Mouse (Mus musculus) liver, embryonic 11.5 days (tissue): Measurements from ENCODE around the gene Ndufaf7. TPM values are rescaled to one million over a fixed set of nuclear protein-coding genes. Genes with fewer than 3 reads are reported as not detected.

Experiments used
- ATAC-seq: fragments of 200-750 bp; cut with Nextera tagmentation; replicated peaks from 2 replicates; pipeline ENCODE4 v1.8.0; 2017; ENCODE audit warnings: moderate number of reproducible peaks, mild to moderate bottlenecking, moderate TSS enrichment, moderate library complexity; ENCODE audit not compliant: low FRiP score
- DNase-seq: peaks from one replicate; pipeline ENCODE4 v3.0.0-alpha.2; 2017; ENCODE audit warnings: low spot score
- H3K27ac ChIP-seq: fragments of 300-500 bp; sonication (generic); 2 replicates; pipeline ENCODE4 v1.5.1; 2014; ENCODE audit warnings: mild to moderate bottlenecking, low read depth, low read length, control low read depth
- H3K27me3 ChIP-seq: fragments of 300-500 bp; sonication (generic); replicated peaks from 2 replicates; pipeline ENCODE4 v1.6.1; 2014; ENCODE audit warnings: low read length, mixed read lengths; ENCODE audit not compliant: control insufficient read depth, insufficient read depth
- H3K36me3 ChIP-seq: fragments of 300-500 bp; sonication (generic); 2 replicates; pipeline ENCODE4 v1.6.1; 2014; ENCODE audit warnings: mild to moderate bottlenecking, low read length, moderate library complexity, mixed read lengths; ENCODE audit not compliant: control insufficient read depth, insufficient read depth
- H3K4me1 ChIP-seq: fragments of 300-500 bp; sonication (generic); replicated peaks from 2 replicates; pipeline ENCODE4 v1.6.1; 2014; ENCODE audit warnings: low read length, mixed read lengths; ENCODE audit not compliant: control insufficient read depth, insufficient read depth
- H3K4me2 ChIP-seq: fragments of 300-500 bp; sonication (generic); 2 replicates; pipeline ENCODE4 v1.6.1; 2014; ENCODE audit warnings: mild to moderate bottlenecking, control low read depth, moderate library complexity
- H3K4me3 ChIP-seq: fragments of 300-500 bp; sonication (generic); 2 replicates; pipeline ENCODE4 v1.5.1; 2014; ENCODE audit warnings: low read depth, low read length, control low read depth
- H3K9ac ChIP-seq: fragments of 300-500 bp; sonication (generic); 2 replicates; pipeline ENCODE4 v1.6.1; 2014; ENCODE audit warnings: low read depth, low read length, control low read depth
- H3K9me3 ChIP-seq: fragments of 300-500 bp; sonication (generic); 2 replicates; pipeline ENCODE4 v1.6.1; 2016; ENCODE audit warnings: low read length, inconsistent platforms, mixed read lengths; ENCODE audit not compliant: control insufficient read depth
- WGBS: fragments of 180-500 bp; shearing (Covaris S2); extraction: QIAGEN DNeasy Blood & Tissue Kit; methylation state at CpG from one replicate; pipeline ENCODE4 v1.1.7; 2014; 5-methylcytosine and 5-hydroxymethylcytosine counted together
- polyA plus RNA-seq: library from polyadenylated mRNA; unstranded; fragments of >200 nt; fragmentation: Nextera tagmentation; extraction: Ambion mirVana; gene quantifications from 2 replicates; pipeline ENCODE4 v1.2.1, GENCODE M21; 2014

Gene Ndufaf7
- polyA plus RNA-seq: 58.0 and 67.3 TPM in 2 replicates

DNA sequence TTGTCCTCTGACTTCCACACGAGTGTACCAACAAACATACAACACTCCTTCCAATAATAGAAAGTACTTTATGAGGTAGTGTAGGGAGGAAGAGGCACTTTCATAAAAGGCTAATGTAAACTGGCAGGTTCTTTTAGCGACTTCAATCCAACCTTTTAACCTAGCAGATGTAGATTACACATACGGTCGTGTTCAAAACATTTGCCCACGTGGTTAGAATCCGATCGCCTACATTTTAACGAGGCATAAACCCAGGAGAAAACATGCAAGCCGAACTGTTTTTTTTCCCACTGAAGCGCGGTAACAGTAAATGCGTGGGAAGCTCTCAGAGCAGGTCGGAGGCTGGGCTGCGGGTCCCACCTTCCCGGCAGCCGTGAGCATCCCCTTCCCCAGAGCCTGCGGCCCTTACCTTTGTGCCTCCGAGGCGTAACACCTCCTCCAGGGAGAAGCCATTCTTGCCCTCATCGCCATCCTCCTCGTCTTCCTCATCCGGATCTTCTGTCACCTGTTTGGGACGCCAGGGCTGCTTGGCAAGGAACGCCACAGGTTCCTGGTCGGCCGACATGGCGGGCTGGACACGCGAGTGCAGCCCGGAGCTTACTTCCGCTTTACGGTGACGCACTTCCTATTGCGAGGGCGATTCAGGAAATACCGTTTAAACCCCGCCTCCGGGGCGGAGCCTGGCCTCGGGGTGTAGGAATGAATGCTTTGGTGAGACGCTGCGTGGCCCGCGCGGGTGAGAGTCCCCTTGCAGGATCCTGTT is at the start of gene Ndufaf7, which contains the start of gene Cebpz:
Gene Ndufaf7 (plus strand): TSS at position 671 of the 763 bp plus-strand sequence.
Gene Cebpz (minus strand): TSS at position 601 of the 763 bp plus-strand sequence.
- Histone ChIP-seq H3K4me1 (peaks cover 12% of the 10 kb centered on the region), H3K9me3 (no peaks in the 10 kb centered on the region), H3K27ac (peak within 1 kb of the TSS; percentile 13; the same call in 1 of the 2 replicates), H3K4me2 (peak within 1 kb of the TSS; percentile 93), H3K27me3 (no peaks in the 10 kb centered on the region), H3K36me3 (peaks cover 34% of the 10 kb centered on the region), H3K4me3 (peak within 1 kb of the TSS; percentile 90), H3K9ac (peak within 1 kb of the TSS; percentile 82)
- ATAC-seq (peak; percentile 99), DNase-seq (peak; percentile 96)
- WGBS: under 1% methylated on average over 45 of the region's 45 CpGs

DNA sequence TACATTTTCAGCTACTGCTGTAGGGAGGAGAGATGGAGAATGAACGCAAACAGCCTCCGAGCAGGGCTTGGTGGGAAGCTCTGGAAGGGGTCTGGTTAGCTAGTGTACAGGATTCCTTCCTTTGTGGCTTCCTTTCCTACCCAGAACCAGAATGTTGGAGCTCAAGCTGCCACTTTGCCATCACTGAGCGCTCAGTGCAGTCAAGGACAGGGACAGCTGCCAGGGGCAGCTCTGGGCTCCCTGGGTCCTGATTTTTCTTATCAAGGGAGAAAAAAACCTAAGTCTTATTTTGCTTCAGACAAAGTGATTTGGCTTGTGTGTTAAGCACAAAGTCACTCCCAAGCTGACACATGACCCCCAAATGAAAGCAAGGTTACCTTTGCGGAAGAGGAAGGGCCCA is 48.4 kb upstream of the Ndufaf7 start:
- WGBS: 71% methylated on average over 4 of the region's 4 CpGs
- Histone ChIP-seq H3K4me2 (no peak overlapping the region), H3K27me3 (no peaks in the 10 kb centered on the region), H3K4me1 (no peaks in the 10 kb centered on the region), H3K9me3 (no peaks in the 10 kb centered on the region), H3K36me3 (no peaks in the 10 kb centered on the region), H3K4me3 (no peak overlapping the region), H3K9ac (no peak overlapping the region), H3K27ac (no peak overlapping the region)
- ATAC-seq (no peak), DNase-seq (no peak)

DNA sequence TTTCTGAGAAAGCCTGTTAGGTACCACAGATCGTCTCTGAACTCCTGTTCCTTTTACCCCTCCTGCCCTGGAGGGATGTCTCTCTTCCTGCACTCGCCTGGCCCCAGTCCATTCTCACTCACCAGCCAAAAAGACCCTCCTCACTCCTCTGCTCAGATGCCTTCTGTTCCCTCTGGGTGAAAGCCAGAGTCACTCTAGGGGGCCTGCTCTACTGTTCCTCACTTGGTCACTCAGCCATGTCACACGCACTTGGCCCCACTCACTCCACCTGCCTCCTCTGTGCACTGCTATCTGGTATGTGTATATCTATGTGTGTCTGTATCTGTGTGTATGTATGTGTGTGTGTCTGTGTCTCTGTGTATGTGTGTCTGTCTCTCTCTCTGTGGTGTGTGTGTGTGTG is 47.8 kb upstream of the Ndufaf7 start:
- H3K4me2 ChIP-seq: no peak overlapping the region
- H3K27me3 ChIP-seq: no peaks in the 10 kb centered on the region
- H3K9ac ChIP-seq: no peak overlapping the region
- WGBS: 43% methylated on average over 3 of the region's 3 CpGs
- H3K4me1 ChIP-seq: no peaks in the 10 kb centered on the region
- H3K4me3 ChIP-seq: no peak overlapping the region
- ATAC-seq (no peak), DNase-seq (no peak)
- no peaks in the 10 kb centered on the region for H3K9me3 ChIP-seq
- no peaks in the 10 kb centered on the region for H3K36me3 ChIP-seq
- H3K27ac ChIP-seq: no peak overlapping the region

DNA sequence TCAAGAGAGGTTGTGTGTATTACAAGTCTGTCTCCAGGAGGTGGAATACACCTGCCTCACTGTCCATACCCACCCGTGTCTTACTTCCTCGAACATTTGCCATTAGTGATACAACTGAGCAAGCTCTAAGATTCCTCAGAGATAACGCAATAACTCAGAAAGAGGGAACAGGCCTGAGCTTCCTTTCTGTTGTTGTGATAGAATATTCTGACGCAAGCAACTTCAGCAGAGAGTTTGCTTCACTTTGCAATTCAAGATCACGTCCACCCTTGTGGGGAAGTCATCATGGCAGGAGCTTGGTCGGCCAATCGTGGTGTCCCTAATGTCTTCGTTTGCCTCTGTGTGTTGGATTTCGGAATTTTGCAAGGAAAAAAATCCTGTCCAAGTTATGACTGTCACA is 45.9 kb upstream of the Ndufaf7 start:
- Histone ChIP-seq H3K27me3 (no peaks in the 10 kb centered on the region), H3K36me3 (no peaks in the 10 kb centered on the region), H3K9ac (no peak overlapping the region), H3K4me1 (no peaks in the 10 kb centered on the region), H3K27ac (no peak overlapping the region), H3K4me2 (no peak overlapping the region), H3K4me3 (no peak overlapping the region), H3K9me3 (no peaks in the 10 kb centered on the region)
- no peak for ATAC-seq
- WGBS: 74% methylated on average over 9 of the region's 9 CpGs
- DNase-seq: no peak

DNA sequence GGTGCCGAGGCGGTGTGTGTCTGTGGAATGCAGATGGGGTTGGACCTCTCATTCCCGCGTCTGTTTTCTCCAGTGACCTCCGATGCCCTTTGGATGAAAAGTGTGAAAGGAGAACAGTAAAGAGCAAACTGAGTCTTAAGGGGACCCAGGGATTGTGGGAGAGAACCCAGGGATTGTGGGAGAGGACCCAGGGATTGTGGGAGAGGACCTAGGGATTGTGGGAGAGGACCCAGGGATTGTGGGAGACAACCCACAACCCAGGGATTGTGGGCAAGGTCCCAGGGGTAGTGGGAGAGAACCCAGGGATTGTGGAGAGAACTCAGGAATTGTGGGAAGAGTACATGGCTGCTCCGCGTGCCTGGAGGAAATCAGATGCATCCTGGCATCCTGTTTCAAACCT is 41.9 kb upstream of the Ndufaf7 start:
- WGBS: 74% methylated on average over 7 of the region's 7 CpGs
- no peak overlapping the region for H3K4me3 ChIP-seq
- no peaks in the 10 kb centered on the region for H3K9me3 ChIP-seq
- DNase-seq: no peak
- no peaks in the 10 kb centered on the region for H3K4me1 ChIP-seq
- no peaks in the 10 kb centered on the region for H3K27me3 ChIP-seq
- H3K36me3 ChIP-seq: no peaks in the 10 kb centered on the region
- no peak overlapping the region for H3K27ac ChIP-seq
- no peak overlapping the region for H3K4me2 ChIP-seq
- no peak for ATAC-seq
- no peak overlapping the region for H3K9ac ChIP-seq

DNA sequence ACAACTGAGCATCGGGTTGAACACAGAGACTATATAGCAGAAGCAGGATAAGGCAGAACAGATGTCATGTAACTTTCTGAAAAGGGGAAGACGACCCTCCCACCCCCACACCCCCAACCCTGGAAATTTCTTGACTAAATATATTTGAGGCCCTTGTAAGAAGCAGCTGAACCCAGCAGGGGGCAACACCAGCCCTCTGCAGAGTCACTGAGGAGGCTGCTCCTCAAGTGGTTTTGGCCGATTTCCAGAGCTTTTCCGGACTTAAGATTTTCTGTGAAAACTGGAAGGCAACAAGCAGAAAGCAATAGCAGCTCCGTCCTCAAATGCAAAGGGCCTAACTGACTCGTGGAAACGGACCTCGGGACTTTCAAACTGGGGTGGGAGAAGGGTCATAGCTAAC is 41.5 kb upstream of the Ndufaf7 start:
- H3K4me3 ChIP-seq: no peak overlapping the region
- no peak overlapping the region for H3K9ac ChIP-seq
- no peaks in the 10 kb centered on the region for H3K4me1 ChIP-seq
- DNase-seq (no peak), ATAC-seq (no peak)
- no peak overlapping the region for H3K4me2 ChIP-seq
- H3K27ac ChIP-seq: no peak overlapping the region
- 33% methylated on average over 8 of the region's 8 CpGs for WGBS
- H3K9me3 ChIP-seq: no peaks in the 10 kb centered on the region
- H3K36me3 ChIP-seq: no peaks in the 10 kb centered on the region
- no peaks in the 10 kb centered on the region for H3K27me3 ChIP-seq

DNA sequence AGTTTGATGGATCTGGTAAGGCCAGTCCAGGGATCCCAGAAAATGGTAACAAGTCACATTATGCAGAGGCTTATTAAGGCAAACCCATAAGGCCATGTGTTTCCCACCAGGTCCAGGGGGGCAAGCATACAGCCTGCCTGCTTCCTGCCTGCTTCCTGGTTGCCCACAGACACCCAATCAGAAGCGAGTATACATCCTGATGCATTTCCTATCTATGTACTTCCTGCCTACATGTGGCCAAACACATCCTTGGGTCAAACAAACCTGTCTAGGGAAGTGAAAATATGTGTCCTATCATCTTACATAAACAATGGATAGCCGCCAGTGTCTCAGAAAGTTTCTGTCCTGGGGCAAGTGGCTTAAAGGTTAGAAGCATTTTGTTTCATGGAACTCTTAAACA is 33.8 kb upstream of the Ndufaf7 start:
- 62% methylated on average over 2 of the region's 2 CpGs for WGBS
- H3K27me3 ChIP-seq: no peaks in the 10 kb centered on the region
- no peak for ATAC-seq

DNA sequence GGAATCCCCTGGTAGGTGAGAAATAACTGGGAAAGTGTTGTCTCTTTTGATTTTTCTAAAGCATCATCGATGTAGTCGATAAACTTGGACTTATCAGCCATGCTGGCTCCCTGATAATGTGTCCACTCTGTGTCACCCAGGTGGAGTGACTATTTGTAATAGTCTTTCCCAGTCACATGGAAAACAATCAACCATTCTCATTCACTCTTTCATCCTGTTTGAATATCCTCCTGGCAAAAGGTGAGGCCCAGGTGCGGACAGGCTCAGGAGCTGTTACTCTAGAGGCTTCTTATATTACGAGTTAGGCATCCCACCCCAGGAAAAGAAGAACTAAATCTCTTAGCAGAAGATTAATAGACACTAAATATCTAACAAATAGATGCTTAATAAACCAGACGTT is 30.0 kb upstream of the Ndufaf7 start, which contains the start of gene Sult6b1:
Gene Sult6b1 (minus strand): TSS at position 101 of the 400 bp plus-strand sequence.
- Histone ChIP-seq H3K4me1 (no peaks in the 10 kb centered on the region), H3K27ac (no peak within 1 kb of the TSS), H3K36me3 (no peaks in the 10 kb centered on the region), H3K4me2 (no peak within 1 kb of the TSS), H3K9me3 (no peaks in the 10 kb centered on the region), H3K27me3 (no peaks in the 10 kb centered on the region), H3K9ac (no peak within 1 kb of the TSS), H3K4me3 (no peak within 1 kb of the TSS)
- 81% methylated on average over 5 of the region's 5 CpGs for WGBS
- ATAC-seq (no peak), DNase-seq (no peak)

More for the DNA sequence above, 33.8 kb upstream of the Ndufaf7 start:
- Histone ChIP-seq H3K4me3 (no peak overlapping the region), H3K4me2 (no peak overlapping the region), H3K36me3 (no peaks in the 10 kb centered on the region), H3K9ac (no peak overlapping the region), H3K27ac (no peak overlapping the region), H3K4me1 (no peaks in the 10 kb centered on the region), H3K9me3 (no peaks in the 10 kb centered on the region)
- DNase-seq: no peak

DNA sequence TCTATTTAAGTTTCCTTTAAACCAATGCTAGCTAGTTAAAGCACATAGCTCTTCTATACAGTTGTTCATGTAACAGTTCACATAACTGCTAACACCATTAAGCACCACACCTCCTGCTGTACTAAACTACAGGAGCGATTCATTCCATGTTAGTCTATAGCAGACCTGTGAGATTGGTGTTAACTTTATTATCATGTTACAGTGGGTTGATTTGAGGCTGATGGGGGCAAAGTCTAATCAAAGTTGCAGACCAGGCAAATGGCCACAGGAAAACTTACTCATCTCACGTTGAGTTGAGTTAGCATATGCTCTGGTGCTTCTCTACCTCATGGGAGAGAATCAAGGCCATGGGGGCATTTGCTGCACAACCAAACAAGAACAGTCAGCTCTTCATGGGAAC is 27.6 kb upstream of the Ndufaf7 start:
- Histone ChIP-seq H3K9ac (no peak overlapping the region), H3K4me2 (no peak overlapping the region), H3K27me3 (no peaks in the 10 kb centered on the region), H3K36me3 (no peaks in the 10 kb centered on the region), H3K4me1 (no peaks in the 10 kb centered on the region), H3K9me3 (no peaks in the 10 kb centered on the region), H3K4me3 (no peak overlapping the region), H3K27ac (no peak overlapping the region)
- ATAC-seq: no peak
- no peak for DNase-seq
- 75% methylated on average over 2 of the region's 2 CpGs for WGBS
